14 mouse cellular contexts compared by ENCODE assay signal in genomic region chr10:111598650-111599049, GRCm38 (mm10).
"Had no signal": no experiment of that assay in that cellular context is flagged by ENCODE, and none has a peak within 500 bp of the region (broad histone marks: within the 10 kb centered on the region; RNA-seq: fewer than 3 reads in every experiment).

No protein-coding gene starts in this region.

- H3K4me3 ChIP-seq: kidney, embryonic 15.5 days; left cerebral cortex, adult 2 months; limb, embryonic 15.5 days; liver, embryonic 15.5 days; midbrain, embryonic 10.5 days; myocyte; neural tube, embryonic 15.5 days had no signal

- H3K4me2 ChIP-seq: kidney, embryonic 15.5 days; limb, embryonic 15.5 days; liver, embryonic 15.5 days; neural tube, embryonic 15.5 days had no signal

- H3K9me3 ChIP-seq: kidney, embryonic 15.5 days; limb, embryonic 15.5 days; liver, embryonic 15.5 days; midbrain, embryonic 10.5 days; neural tube, embryonic 15.5 days had no signal

- H3K27ac ChIP-seq: kidney, embryonic 15.5 days; left cerebral cortex, adult 2 months; limb, embryonic 15.5 days; midbrain, embryonic 10.5 days; neural tube, embryonic 15.5 days had no signal

- DNase-seq: kidney, postnatal 14 days; lung, postnatal 14 days; midbrain, embryonic 14.5 days; right cerebral cortex, adult 18-20 months; right cerebral cortex, postnatal 25 days; thymus, postnatal 36 days had no signal

- H3K9ac ChIP-seq: kidney, embryonic 15.5 days; limb, embryonic 15.5 days; liver, embryonic 15.5 days; neural tube, embryonic 15.5 days had no signal

- H3K27me3 ChIP-seq: kidney, embryonic 15.5 days; limb, embryonic 15.5 days; neural tube, embryonic 15.5 days had no signal

- ATAC-seq: hindbrain, embryonic 16.5 days had no signal

- H3K36me3 ChIP-seq: kidney, embryonic 15.5 days; limb, embryonic 15.5 days; liver, embryonic 15.5 days; midbrain, embryonic 10.5 days; neural tube, embryonic 15.5 days had no signal
